Mouse (Mus musculus) monocyte, adult 5-6 weeks (primary cell): ENCODE results near the gene Hmox2. TPM values are rescaled to one million over a fixed set of nuclear protein-coding genes. Genes with fewer than 3 reads are reported as not detected.
"Not testable (repeated sequence)": the region's sequence is repeated elsewhere in the genome, so short reads cannot be mapped to it uniquely, and the experiment has no call there.

Experiments used
- ATAC-seq: fragments of 153-309, 156-312 bp; replicated peaks from 2 replicates; pipeline ENCODE4 v1.8.0; 2017; ENCODE audit warnings: mild to moderate bottlenecking; ENCODE audit not compliant: low TSS enrichment, insufficient number of reproducible peaks, severe bottlenecking, poor library complexity, low FRiP score
- total RNA-seq: library from RNA; stranded (forward); fragments of 200-1000, 200-491, 200-594 nt; gene quantifications from 3 replicates; pipeline ENCODE4 v1.2.3, GENCODE M21; 2017

The Hmox2 gene
- 80.8 to 103 TPM (median 93.4 TPM) in 3 replicates for total RNA-seq

DNA sequence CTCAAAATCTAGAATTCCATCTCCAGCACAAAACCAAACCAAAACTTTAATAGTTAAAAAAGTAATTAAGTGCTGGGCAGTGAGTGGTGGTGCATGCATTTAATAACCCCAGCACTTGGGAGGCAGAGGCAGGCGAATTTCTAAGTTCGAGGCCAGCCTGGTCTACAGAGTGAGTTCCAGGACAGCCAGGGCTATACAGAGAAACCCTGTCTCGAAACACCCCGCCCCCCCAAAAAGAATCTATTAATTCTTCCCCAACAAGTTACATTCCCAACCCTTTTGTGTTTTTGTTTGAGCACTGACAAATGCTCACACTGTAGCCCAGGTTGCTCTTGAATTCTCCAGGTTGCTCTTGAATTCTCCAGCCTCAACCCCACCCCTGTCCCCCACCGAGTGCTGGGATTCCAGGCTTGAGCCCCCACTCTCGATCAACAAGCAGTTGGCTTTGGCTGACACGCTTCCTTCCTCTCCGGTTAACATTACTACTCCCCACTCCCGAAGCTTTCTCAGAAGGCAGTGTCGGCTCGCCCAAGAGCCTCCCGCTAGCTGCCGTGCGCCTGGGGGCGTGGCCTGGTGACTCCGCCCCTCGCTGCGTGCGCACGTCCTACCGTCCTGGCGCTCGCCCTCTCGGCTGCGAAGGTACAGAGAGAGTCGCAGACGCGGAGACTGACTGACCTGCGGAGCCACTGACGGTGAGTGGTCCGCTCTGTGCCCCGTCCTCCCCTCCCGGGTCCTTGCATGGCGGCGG is at the start of gene Hmox2:
Gene Hmox2, plus strand, starts transcription at position 582 of the 748 bp plus-strand sequence.
- ATAC-seq = peak; percentile 78

- ATAC-seq = no peak
Observed at GRCm38 (mm10) chr16:4676836-4677235, 49.3 kb upstream of the Hmox2 start.

DNA sequence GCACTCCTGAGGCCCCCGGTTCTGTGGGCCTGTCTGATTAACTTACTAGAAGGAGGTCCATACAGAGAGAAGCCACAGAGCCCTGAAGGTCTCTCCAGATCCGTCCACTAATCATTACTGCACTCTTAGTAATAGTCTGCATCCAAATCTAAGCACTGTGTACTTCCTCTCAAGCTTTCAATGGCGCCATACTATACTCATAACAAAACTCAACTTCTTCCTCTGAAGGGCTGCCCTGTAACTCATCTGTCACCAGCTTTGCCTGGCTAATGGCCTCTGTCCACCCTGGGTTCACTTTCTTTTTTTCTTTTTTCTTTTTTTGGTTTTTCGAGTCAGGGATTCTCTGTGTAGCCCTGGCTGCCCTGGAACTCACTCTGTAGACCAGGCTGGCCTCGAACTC is 48.1 kb upstream of the Hmox2 start:
- 0 out of 2 replicates have a peak, but pooled peaks have one; percentile 15 for ATAC-seq

DNA sequence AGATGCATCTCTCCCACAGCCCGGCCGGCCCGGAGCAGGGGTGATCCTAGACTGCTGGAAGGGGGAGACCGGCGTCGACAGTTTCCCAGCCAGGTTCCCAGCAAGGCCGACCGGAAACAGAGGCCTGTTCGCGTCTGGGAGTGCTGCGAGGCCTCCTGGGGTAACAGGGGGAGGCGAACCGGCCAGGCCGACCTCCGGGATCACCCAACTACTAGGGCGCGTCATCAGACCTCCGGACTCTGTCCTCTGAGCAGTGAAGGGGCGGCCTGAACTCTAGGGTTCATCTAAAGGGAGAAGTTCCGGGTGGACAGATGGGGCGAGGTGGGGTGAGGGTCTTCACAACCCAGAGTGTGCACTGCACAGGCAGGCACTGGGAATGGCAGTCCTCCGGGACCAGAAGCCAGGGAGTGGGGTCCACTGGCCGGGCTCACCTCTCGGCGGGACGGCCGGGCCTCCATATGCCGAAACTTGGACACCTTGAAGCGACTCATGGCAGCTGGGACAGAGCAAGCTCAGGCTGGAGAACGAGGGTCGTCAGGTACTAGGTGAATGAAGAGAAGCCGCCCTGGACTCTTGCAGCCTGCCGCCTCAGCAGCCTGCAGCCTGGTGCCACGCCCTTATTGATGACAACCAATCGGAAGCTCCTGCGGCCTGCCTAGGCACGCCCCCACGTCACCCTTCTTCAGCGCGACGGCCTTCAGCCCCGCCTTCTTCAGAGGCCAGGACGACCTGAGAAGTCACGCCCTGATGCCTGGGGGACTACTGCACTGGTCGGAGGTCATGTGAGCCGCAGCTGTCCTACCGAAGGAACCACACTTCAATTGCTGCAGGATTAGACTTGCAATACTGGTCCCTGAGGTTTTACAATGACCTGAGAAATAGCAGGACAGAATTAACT is 46.8 kb upstream of the Hmox2 start, which contains the start of gene Coro7:
Gene Coro7, minus strand, starts transcription at position 657 of the 898 bp plus-strand sequence.
- ATAC-seq = peak; percentile 91

GRCm38 (mm10) chr16:4680922-4681455 is 45.2 kb upstream of the Hmox2 start:
- ATAC-seq = not testable (repeated sequence)

GRCm38 (mm10) chr16:4682628-4683179 is 43.5 kb upstream of the Hmox2 start:
- no peak for ATAC-seq

DNA sequence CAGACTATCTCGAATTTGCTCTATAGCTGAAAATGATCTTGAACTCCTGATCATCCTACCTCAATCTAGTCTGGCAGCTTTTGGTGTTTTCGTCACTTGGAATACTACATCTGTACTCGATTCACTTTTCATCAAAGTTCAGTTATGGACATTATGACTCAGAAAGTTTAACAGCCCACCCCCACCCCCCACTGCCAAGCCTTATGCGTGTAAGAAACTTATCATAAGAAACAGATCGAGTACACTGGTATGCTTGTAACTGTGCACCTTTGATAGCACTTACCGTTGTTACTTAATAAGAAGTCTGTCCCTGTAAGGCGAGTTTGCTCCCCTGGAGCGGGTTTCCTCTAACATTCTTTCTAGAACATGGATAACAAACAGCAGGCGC is 43.0 kb upstream of the Hmox2 start:
- no peak for ATAC-seq

- ATAC-seq = peak; percentile 79
Observed at GRCm38 (mm10) chr16:4683581-4684456, 42.3 kb upstream of the Hmox2 start.

GRCm38 (mm10) chr16:4684457-4684791 is 41.7 kb upstream of the Hmox2 start:
- no peak for ATAC-seq

GRCm38 (mm10) chr16:4689371-4689770 is 36.8 kb upstream of the Hmox2 start:
- ATAC-seq = not testable (repeated sequence)

DNA sequence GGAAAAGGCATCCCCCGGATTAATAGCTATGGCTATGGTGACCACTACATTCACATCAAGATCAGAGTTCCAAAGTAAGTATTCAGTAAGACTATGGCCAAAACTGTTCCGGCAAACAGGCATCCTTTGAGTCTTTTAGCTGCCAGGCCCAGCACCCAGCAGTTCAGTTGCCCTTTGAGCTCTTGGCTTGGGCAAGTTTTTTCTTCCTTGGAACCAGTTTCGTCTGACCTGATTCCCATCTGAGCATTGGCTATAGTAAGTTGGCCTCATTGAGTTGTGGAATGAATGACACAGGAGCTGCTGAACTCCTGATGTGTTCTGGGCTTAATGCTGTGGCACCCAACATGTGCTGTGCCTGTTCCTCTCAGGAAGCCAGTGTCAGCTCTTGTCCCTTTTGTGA is 24.9 kb upstream of the Hmox2 start:
- no peak for ATAC-seq

- no peak for ATAC-seq
Observed at GRCm38 (mm10) chr16:4702646-4703045, 23.5 kb upstream of the Hmox2 start.

DNA sequence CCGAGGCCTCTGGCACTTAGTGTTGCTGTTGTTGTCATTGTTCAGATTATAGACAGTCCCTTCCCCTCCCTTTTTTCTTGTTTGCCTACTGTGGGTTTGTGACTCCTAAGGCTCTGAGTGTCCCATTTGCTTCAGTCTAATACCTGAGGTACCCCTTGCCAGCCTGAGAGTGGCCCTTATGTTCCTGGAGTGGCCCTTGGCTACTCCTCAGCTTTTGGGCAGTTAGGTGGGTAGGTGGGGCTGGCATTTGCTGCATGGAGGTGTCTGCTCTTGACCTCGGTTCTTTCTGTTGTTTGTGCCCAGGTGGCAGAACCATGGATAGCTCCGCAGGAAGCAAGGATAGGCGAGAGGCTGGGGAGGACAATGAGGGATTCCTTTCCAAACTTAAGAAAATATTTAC is 20.6 kb upstream of the Hmox2 start:
- no peak for ATAC-seq

DNA sequence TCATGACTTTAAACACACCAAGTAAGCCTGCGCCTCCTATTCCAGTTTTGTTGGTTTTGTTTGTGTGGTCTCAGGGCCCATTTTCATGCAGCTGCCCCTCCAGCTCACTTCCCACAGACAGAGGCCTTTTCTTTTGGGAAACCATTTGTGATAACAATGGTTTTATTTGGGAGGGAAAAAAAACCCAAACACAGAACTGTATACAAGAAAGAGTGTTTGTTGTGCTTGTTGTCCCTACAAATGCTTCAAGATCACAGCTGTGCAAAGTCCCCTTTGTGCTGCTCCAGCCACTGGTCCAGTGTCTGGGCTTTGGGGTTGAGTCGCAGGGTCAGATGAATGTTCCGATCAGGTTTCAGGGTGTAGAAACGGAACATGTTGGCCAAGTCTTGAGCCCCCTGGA is 15.0 kb upstream of the Hmox2 start:
- no peak for ATAC-seq

DNA sequence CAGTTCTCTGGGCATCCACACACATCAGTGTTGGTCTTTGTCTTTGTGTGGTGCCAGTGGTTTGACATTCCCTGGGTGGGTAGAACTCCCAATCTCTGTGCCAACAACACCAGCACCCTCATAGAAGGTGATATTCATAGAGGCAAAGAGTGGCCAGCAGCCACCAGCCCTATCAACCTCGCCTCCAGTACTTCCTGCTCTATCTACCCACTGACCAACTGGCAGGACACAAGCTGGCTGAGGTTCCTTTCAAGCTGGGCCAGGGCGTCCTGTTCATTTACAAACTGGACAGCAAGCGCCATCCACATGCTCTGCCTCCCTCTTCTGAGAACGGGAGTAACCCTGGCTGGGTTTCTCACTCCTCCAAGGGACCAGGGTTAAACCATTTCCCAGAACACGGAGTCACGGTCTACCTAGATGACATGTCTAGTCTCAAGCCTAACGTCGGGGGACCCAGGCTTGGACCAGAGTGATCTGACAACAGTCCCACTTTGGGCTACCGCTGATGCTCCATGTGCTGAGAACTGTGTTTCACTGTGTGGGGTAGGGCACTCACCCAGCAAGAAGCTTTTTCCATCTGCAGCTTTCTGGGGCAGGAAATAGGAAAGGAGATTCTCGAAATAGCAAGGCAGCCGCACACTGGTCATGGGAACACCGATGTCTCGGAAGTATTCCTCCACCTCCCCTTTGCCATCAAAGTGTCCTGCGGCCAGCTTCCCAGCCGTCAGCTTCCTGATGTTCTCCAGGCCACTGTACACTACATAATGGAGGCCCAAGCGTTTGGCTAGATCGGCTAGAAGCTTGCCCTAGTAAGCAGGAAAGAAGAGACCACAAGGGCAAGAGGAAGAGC is 12.1 kb upstream of the Hmox2 start:
- ATAC-seq = no peak

DNA sequence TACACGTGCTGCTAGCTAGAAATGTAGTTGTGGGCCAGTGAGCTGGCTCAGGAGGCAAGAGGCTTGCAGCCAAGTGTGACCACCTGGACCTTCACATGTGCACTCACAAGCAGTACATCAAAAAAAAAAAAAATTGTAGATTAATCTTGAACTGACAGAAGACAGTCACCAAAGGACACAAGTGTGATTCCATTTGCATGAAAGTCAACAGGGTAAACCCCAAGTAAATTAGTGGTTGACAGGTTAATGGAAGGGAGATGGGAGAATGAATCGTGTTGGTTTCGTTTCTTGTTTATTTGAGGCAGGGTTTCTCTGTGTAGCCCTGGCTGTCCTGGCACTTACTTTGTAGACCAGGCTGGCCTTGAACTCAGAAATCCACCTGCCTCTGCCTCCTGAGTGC is 8.3 kb upstream of the Hmox2 start:
- no peak for ATAC-seq

DNA sequence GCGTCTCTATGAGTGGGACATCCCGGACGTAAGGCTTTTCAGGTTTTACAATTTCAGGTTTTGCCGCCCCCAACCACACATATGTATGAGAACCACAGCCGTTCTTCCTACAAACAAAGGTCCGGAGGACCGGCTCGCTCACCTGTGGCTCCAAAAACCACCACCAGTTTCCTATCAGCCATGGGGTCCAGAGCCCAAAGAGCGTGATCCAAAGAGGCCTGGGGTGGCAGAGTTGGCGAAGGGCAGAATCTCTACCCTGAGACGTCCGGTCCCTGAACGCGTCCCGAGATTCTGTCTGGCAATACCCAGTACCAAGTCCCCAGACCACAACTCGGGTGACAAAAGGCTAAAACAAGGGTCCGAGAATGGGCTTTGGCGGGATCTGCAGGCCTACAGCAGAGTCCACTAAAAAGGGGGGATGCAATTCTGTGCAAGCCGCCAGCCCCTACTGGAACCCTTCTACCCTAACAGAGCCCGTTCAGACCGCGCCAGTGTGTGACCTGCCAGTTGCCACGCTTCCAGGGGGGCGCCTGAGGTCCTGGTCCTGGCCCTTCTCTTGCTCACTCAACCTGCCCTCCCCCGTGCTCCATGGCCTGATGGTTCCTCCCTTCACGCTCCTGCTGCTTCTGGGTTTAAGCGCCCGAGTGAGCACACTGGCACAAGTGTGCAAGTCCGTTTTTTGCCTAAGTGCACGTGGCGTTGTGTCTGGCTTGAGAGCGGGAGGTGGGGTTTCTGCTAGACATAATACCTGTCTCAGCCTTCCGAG is 7.2 kb upstream of the Hmox2 start, which contains the start of gene Nmral1:
Gene Nmral1, minus strand, starts transcription at position 604 of the 766 bp plus-strand sequence.
- peak; percentile 51 for ATAC-seq
